Mouse (Mus musculus) brain, embryonic 14.5 days (tissue): ENCODE data around the gene Als2cr12.

ENCODE experiments used
- CTCF ChIP-seq: fragments of 200-500 bp; IDR thresholded peaks from 2 replicates; pipeline ENCODE4 v1.5.1; 2012; ENCODE audit warnings: inconsistent platforms, mild to moderate bottlenecking, moderate library complexity, borderline replicate concordance; ENCODE audit not compliant: insufficient read depth, insufficient read length; ENCODE audit errors: extremely low read depth
- POLR2A ChIP-seq: fragments of 200-500 bp; IDR thresholded peaks from 2 replicates; pipeline ENCODE4 v1.6.1; 2012; ENCODE audit warnings: mild to moderate bottlenecking, inconsistent platforms, borderline replicate concordance; ENCODE audit not compliant: poor library complexity, insufficient read depth, insufficient read length, severe bottlenecking; ENCODE audit errors: extremely low read depth

DNA sequence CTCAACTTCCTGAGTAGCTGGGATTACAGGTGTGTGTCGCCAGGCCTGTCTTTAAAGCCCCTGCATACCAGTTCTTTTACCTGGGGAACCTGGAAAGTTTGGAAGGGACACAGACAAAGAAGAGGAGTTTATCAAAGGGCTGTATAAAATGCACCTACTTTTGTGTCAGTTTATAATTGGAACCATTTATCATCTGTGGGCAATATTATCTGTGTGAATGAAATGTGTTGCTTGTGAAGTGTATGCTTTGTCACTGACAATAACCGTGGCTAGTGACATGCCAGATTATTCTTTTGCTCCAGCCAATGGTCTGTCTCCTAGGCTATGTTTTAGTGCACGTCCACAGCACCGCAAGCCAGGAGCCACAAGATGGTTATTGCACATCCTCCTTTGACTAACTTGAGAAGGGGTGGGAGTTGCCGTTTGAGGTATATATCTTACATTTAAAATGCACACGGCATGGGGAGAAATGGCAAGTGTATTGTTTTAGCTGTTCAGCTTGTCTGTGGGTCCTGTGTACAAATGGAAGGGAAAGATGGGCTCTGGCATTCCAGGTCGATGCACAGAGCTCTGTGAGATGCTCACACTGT is 23.7 kb upstream of the Als2cr12 start:
- TF ChIP-seq POLR2A = no peak
- no peak for TF ChIP-seq CTCF
